Mouse (Mus musculus): ENCODE measurements around the gene Lsamp. TPM values are rescaled to one million over a fixed set of nuclear protein-coding genes. Genes with fewer than 3 reads are reported as not detected.

Lsamp gene
- polyA plus RNA-seq, 1 experiment from 2014 or later, result 0.75 TPM

DNA sequence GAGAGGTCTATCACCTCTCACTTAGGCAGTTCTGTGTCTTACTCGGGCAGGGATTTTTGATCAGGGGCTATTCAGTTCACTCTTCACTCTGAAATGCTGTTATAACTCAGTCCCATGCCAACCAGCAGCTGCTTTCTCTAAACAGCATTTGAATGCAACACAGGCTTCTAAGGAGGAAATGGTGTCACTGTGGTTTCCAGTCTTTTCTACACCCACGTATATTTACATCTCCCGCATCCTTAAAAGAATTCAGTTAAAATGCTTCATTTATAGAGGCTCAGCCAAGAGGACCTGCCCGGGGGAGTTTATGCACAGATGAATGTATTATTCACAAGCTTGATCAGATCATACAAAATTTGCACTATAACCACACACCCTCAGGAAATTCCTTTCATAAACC, 306.0 kb downstream of the Lsamp start:
- WGBS, result 63% methylated on average over 4 of the region's 4 CpGs

DNA sequence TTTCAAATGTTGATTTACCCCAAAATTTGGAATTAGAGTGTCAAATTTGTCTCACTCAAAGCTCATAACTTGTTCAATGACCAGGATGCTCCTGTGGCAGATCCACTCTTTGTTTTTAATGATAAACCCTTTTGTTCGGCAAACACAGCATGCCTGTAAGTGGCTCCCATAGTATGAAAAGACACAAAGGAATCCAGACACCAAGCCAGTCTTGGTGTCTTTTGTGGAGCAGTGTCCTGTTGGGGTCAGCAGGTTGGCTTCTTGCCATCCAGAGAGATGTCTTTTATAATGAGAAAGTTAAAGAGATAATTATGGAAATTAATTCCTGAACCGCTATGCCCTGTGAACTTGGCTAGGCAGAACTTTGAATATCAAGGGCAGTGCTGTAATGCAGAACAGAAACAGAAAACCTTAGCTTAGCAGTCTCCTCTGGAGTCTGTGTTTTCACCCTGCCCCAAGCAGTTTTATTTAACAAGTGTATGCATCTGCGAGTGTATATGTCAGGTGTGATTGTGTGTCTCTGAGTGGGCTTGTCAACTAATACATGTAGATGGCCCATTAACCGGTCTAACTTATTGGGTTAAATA, 310.2 kb downstream of the Lsamp start:
- H3K27me3 ChIP-seq, result no peaks in the 10 kb centered on the region
- H3K9me3 ChIP-seq, result no peaks in the 10 kb centered on the region
- no peak overlapping the region for H3K9ac ChIP-seq
- H3K27ac ChIP-seq, result no peak overlapping the region
- H3K4me1 ChIP-seq, result no peaks in the 10 kb centered on the region
- H3K4me2 ChIP-seq, result no peak overlapping the region
- ATAC-seq (ENCODE audit: borderline replicate concordance, extremely low read depth, low FRiP score, low TSS enrichment), result no peak
- H3K4me3 ChIP-seq, result no peak overlapping the region
- no peaks in the 10 kb centered on the region for H3K36me3 ChIP-seq
- 76% methylated on average over 4 of the region's 4 CpGs for WGBS

More for the DNA sequence above, 306.0 kb downstream of the Lsamp start:
- H3K4me3 ChIP-seq, result no peak overlapping the region
- H3K27me3 ChIP-seq, result no peaks in the 10 kb centered on the region
- no peak for ATAC-seq (ENCODE audit: borderline replicate concordance, extremely low read depth, low FRiP score, low TSS enrichment)
- H3K9me3 ChIP-seq, result no peaks in the 10 kb centered on the region
- no peaks in the 10 kb centered on the region for H3K36me3 ChIP-seq
- no peaks in the 10 kb centered on the region for H3K4me1 ChIP-seq
- no peak overlapping the region for H3K27ac ChIP-seq
- H3K4me2 ChIP-seq, result no peak overlapping the region
- H3K9ac ChIP-seq, result no peak overlapping the region

- H3K27me3 ChIP-seq, result no peaks in the 10 kb centered on the region
Measured at GRCm38 (mm10) chr16:40295240-40295639, 311.1 kb downstream of the Lsamp start.

GRCm38 (mm10) chr16:40307666-40308065, 323.5 kb downstream of the Lsamp start:
- WGBS, result 43% methylated on average over 2 of the region's 2 CpGs
- Histone ChIP-seq H3K36me3 (no peaks in the 10 kb centered on the region), H3K4me3 (no peak overlapping the region), H3K4me1 (no peaks in the 10 kb centered on the region), H3K9me3 (no peaks in the 10 kb centered on the region), H3K4me2 (no peak overlapping the region), H3K27me3 (no peaks in the 10 kb centered on the region), H3K27ac (no peak overlapping the region), H3K9ac (no peak overlapping the region)
- ATAC-seq (ENCODE audit: borderline replicate concordance, extremely low read depth, low FRiP score, low TSS enrichment), result no peak

More at GRCm38 (mm10) chr16:40295240-40295639, 311.1 kb downstream of the Lsamp start:
- H3K9me3 ChIP-seq, result no peaks in the 10 kb centered on the region
- no peak overlapping the region for H3K9ac ChIP-seq
- no peak overlapping the region for H3K4me3 ChIP-seq
- ATAC-seq (ENCODE audit: borderline replicate concordance, extremely low read depth, low FRiP score, low TSS enrichment), result no peak
- 78% methylated on average over 7 of the region's 7 CpGs for WGBS
- no peaks in the 10 kb centered on the region for H3K4me1 ChIP-seq
- H3K36me3 ChIP-seq, result no peaks in the 10 kb centered on the region
- H3K4me2 ChIP-seq, result no peak overlapping the region
- H3K27ac ChIP-seq, result no peak overlapping the region

GRCm38 (mm10) chr16:40316199-40316598, 332.0 kb downstream of the Lsamp start:
- Histone ChIP-seq H3K9ac (no peak overlapping the region), H3K4me3 (no peak overlapping the region), H3K27me3 (no peaks in the 10 kb centered on the region), H3K4me1 (no peaks in the 10 kb centered on the region), H3K9me3 (no peaks in the 10 kb centered on the region), H3K4me2 (no peak overlapping the region), H3K36me3 (no peaks in the 10 kb centered on the region), H3K27ac (no peak overlapping the region)
- WGBS, result 85% methylated on average over 2 of the region's 2 CpGs
- ATAC-seq (ENCODE audit: borderline replicate concordance, extremely low read depth, low FRiP score, low TSS enrichment), result no peak

- no peak for ATAC-seq (ENCODE audit: borderline replicate concordance, extremely low read depth, low FRiP score, low TSS enrichment)
- H3K9me3 ChIP-seq, result no peaks in the 10 kb centered on the region
- no peaks in the 10 kb centered on the region for H3K27me3 ChIP-seq
- 81% methylated on average over 3 of the region's 3 CpGs for WGBS
- no peak overlapping the region for H3K9ac ChIP-seq
- no peaks in the 10 kb centered on the region for H3K36me3 ChIP-seq
- no peak overlapping the region for H3K27ac ChIP-seq
- no peak overlapping the region for H3K4me2 ChIP-seq
- H3K4me3 ChIP-seq, result no peak overlapping the region
- H3K4me1 ChIP-seq, result no peaks in the 10 kb centered on the region
Measured at GRCm38 (mm10) chr16:40324811-40325210, 340.6 kb downstream of the Lsamp start.

DNA sequence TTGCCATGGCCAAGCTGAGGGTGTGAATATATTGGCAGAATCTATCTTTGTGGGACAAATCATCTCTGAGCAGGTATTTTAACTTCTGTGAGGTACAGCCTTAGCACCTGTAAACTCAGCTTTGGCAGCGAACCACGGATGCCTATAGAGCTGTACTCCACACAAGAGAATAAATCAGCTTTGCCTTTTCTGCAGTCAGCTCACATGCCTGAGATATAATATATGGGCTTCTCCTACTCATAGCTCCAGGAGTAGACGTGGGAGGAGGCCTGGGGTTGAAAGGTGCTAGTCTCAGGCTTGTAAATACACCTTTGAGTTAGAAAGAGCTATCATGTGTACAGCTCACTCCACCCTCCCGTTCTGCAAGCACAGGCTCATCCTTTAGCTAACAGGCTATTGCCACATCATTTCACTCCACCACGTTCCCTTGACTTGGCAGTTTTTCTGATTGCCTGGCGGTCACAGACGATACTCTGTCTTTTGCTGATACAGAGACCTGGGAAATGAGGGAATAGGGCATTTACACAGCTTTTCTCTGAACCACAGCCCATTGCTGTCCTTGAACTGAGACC, 344.2 kb downstream of the Lsamp start:
- H3K4me1 ChIP-seq, result no peaks in the 10 kb centered on the region
- H3K9ac ChIP-seq, result no peak overlapping the region
- 50% methylated on average over 7 of the region's 7 CpGs for WGBS
- H3K4me3 ChIP-seq, result no peak overlapping the region
- H3K27ac ChIP-seq, result no peak overlapping the region
- no peaks in the 10 kb centered on the region for H3K27me3 ChIP-seq
- no peaks in the 10 kb centered on the region for H3K9me3 ChIP-seq
- no peak for ATAC-seq (ENCODE audit: borderline replicate concordance, extremely low read depth, low FRiP score, low TSS enrichment)
- no peak overlapping the region for H3K4me2 ChIP-seq
- no peaks in the 10 kb centered on the region for H3K36me3 ChIP-seq

GRCm38 (mm10) chr16:40369677-40370076, 385.5 kb downstream of the Lsamp start:
- Histone ChIP-seq H3K4me1 (no peaks in the 10 kb centered on the region), H3K36me3 (no peaks in the 10 kb centered on the region), H3K9ac (no peak overlapping the region), H3K4me3 (no peak overlapping the region), H3K27me3 (no peaks in the 10 kb centered on the region), H3K9me3 (no peaks in the 10 kb centered on the region), H3K27ac (no peak overlapping the region), H3K4me2 (no peak overlapping the region)
- ATAC-seq (ENCODE audit: borderline replicate concordance, extremely low read depth, low FRiP score, low TSS enrichment), result no peak
- WGBS, result 78% methylated on average over 5 of the region's 5 CpGs

GRCm38 (mm10) chr16:40371291-40371690, 387.1 kb downstream of the Lsamp start:
- H3K4me2 ChIP-seq, result no peak overlapping the region
- ATAC-seq (ENCODE audit: borderline replicate concordance, extremely low read depth, low FRiP score, low TSS enrichment), result no peak

DNA sequence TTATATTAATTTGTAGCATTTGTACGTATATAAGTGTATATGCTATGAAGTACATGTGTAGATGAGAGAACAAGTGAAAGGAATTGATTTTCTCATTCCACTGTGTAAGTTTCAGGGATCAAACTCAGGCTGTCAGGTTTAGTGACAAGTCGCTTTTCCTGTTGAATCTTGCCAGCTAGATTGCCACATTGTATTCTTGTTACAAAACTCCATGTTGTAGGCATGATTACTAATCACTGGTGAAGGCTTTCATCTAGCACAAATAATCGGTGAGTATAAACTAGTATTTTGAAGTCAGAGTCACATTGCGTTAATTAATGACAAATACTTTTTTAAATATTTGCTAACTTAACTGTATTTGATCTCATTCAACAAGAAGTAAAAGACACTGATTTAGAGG, 391.2 kb downstream of the Lsamp start:
- H3K4me3 ChIP-seq, result no peak overlapping the region
- ATAC-seq (ENCODE audit: borderline replicate concordance, extremely low read depth, low FRiP score, low TSS enrichment), result no peak
- no peaks in the 10 kb centered on the region for H3K9me3 ChIP-seq
- H3K4me1 ChIP-seq, result no peaks in the 10 kb centered on the region
- WGBS, result 77% methylated on average over 4 of the region's 4 CpGs
- no peaks in the 10 kb centered on the region for H3K27me3 ChIP-seq
- H3K9ac ChIP-seq, result no peak overlapping the region
- no peak overlapping the region for H3K27ac ChIP-seq
- no peaks in the 10 kb centered on the region for H3K36me3 ChIP-seq
- no peak overlapping the region for H3K4me2 ChIP-seq

More at GRCm38 (mm10) chr16:40371291-40371690, 387.1 kb downstream of the Lsamp start:
- H3K36me3 ChIP-seq, result no peaks in the 10 kb centered on the region
- no peak overlapping the region for H3K4me3 ChIP-seq
- no peaks in the 10 kb centered on the region for H3K4me1 ChIP-seq
- H3K27me3 ChIP-seq, result no peaks in the 10 kb centered on the region
- WGBS, result 89% methylated on average over 1 of the region's 1 CpGs
- H3K27ac ChIP-seq, result no peak overlapping the region
- no peaks in the 10 kb centered on the region for H3K9me3 ChIP-seq
- no peak overlapping the region for H3K9ac ChIP-seq

- H3K9me3 ChIP-seq, result no peaks in the 10 kb centered on the region
- no peak for ATAC-seq (ENCODE audit: borderline replicate concordance, extremely low read depth, low FRiP score, low TSS enrichment)
- WGBS, result 72% methylated on average over 6 of the region's 6 CpGs
- no peaks in the 10 kb centered on the region for H3K27me3 ChIP-seq
- H3K4me2 ChIP-seq, result no peak overlapping the region
- H3K4me1 ChIP-seq, result no peaks in the 10 kb centered on the region
- no peak overlapping the region for H3K4me3 ChIP-seq
- no peak overlapping the region for H3K27ac ChIP-seq
- no peak overlapping the region for H3K9ac ChIP-seq
- no peaks in the 10 kb centered on the region for H3K36me3 ChIP-seq
Measured at GRCm38 (mm10) chr16:40377129-40377799, 393.1 kb downstream of the Lsamp start.

DNA sequence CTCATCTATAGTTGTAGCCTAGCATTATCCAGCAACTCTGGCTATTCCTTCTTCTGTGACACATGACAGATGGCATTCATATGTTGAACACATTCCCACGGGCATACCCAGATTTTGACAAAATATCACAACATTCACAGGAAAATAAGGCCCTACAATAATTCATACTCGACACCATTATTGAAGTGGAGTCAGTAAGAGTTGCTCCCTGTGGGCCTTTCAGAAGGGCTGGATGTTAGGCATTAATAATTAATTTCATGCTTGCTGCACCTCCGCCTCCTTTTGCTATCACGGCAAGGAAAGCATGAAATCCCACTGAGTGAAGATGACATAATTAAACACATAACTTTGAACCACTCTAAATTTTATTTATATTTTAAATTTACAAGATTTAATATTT, 407.9 kb downstream of the Lsamp start:
- H3K4me2 ChIP-seq, result no peak overlapping the region
- no peaks in the 10 kb centered on the region for H3K9me3 ChIP-seq
- no peaks in the 10 kb centered on the region for H3K27me3 ChIP-seq
- H3K36me3 ChIP-seq, result no peaks in the 10 kb centered on the region
- 70% methylated on average over 4 of the region's 4 CpGs for WGBS
- no peak overlapping the region for H3K9ac ChIP-seq
- H3K4me3 ChIP-seq, result no peak overlapping the region
- no peaks in the 10 kb centered on the region for H3K4me1 ChIP-seq
- no peak overlapping the region for H3K27ac ChIP-seq
- no peak for ATAC-seq (ENCODE audit: borderline replicate concordance, extremely low read depth, low FRiP score, low TSS enrichment)
